Mouse (Mus musculus): ENCODE measurements around the gene Aasdh. TPM values are rescaled to one million over a fixed set of nuclear protein-coding genes. Genes with fewer than 3 reads are reported as not detected.
"Not testable (repeated sequence)": the region's sequence is repeated elsewhere in the genome, so short reads cannot be mapped to it uniquely, and the experiment has no call there.

Aasdh gene
- total RNA-seq, 2 experiments from 2014 or later: 14.4 to 15.4 TPM

DNA sequence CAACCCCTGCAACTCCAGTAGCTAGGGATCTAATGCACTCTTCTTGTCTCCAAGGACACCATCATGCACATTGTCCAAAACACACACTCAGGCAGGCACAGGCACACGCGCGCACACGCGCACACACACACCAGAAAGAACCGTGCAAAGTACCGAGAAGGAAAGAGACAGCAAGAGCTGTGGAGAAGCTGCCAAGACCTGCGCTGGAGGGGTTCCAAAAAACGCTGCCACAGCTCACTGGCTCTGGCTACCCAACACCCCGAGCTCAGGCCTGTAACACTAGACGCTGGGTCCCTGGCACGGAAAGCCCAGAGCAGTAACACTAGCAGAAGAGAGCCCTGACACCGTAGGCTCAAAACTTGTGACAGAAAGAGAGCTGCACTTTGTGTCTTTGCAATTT, 18.1 kb upstream of the Aasdh start:
- DNase-seq (ENCODE audit: low spot score): peak; percentile 30
- intact Hi-C loops (cut with DNase I): no loop called here

DNA sequence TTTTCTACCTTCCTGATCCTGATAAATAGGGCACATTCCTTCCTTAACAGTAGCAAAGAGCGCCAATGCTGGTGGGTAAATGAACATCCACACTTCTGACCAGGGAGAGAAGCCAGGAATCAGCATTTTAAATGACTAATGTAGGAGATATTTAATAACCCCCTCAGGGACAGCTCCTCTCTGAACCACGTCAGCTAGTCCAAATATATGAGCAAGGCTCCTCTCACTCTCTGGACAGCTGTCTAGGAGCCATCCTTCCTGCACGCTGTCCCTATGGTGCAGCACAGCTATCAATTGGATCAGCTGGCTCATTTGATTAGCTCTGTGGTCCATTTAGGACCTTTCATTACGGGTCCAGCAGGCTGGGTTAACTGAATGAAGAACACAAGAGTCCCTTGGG, 17.5 kb upstream of the Aasdh start:
- intact Hi-C loops (cut with DNase I): no loop called here
- DNase-seq (ENCODE audit: low spot score): no peak

DNA sequence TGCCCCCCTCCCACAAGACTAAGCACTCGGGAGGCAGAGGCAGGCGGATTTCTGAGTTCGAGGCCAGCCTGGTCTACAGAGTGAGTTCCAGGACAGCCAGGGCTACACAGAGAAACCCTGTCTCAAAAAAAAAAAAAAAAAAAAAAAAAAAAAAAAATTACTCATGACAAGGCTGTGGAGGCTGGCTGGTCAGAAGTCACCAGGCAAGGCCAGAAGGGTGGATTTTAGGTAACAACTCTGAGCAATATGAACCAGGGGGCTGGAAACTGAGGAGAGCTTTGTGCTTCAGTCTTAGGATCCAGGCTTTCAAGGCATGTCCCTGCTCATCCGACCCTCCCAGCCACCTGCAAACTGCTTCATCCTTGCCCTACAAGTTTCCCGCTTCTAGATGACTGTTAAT, 7.2 kb upstream of the Aasdh start:
- DNase-seq (ENCODE audit: low spot score); intact Hi-C loops (cut with DNase I): not testable (repeated sequence)

DNA sequence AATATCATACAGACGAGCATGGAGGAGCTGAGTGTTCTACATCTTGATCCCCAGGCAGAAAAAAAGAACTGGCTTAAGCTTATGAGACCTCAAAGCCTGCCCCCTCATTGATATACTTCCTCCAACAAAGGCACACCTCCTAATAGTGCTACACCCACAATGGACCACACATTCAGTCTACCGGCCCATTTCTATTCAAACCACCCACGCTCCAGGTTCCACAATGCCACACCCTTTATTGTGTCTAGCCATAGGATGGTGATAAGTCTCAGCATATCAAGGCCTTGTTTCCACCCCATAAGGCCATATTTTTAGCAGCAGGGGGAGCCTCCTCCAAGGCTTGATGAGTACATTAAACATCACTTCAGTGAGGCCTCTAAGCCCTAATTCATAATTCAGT, 5.5 kb upstream of the Aasdh start:
- intact Hi-C loops (cut with DNase I): no loop called here

DNA sequence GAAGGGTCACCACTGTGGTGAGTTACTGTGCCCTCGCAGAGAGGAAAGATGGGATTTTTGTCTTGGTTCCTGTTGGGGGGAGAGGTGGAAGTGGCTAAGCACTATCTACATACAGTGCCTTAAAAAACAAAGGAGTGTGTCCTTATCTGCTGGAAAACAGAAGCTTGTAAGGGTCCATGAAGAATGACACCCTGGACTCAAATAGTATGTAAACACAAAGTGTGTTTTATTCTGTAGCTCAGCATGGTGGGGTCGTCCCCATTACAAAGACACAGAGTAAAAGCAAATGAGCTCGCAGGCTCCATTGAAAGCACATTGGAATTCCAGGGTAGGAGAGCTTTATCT, 813 bp upstream of the Aasdh start:
- intact Hi-C loops (cut with DNase I): loop anchor here (5.0 kb wide), 1 partner anchor 66 kb away; the partner anchor contains the start of gene Srp72
- DNase-seq (ENCODE audit: low spot score): no peak

More for the DNA sequence above, 5.5 kb upstream of the Aasdh start:
- DNase-seq (ENCODE audit: low spot score): no peak

DNA sequence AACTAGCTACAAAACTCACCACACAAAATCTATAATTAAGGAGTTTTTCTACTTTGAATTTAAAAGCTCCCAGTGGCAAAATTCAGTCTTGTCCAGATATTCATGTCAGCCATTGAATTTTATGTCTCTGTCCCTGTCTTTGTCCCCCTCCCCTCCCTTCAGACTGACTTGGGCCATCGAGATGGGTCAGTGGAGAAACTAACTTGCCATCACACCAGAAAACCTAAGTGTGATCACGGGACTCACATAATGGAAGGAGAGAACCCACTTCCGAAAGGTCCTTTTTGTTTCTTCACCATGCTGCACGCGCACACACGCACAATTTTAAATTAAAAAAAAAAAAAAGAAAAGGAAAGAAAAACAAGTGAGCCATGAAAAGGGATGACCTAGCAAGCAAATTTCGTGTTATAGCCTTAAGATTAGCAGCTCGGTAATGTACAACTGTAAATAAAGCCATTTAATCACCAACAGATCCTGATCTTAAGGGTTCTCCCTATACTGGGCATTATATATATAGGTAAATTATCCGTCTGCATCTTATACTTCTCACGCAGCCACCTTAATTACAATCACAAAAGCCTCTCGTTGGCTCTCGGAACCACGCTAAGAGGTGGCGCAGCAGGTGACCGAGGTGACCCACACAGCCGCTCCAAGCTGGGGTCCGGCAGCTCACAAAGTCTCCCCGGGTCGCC, 455 bp downstream of the Aasdh start:
- intact Hi-C loops (cut with DNase I): loop anchor here (1.0 to 5.0 kb wide), 2 partner anchors 46 to 67 kb away; partner anchors contain the start of genes Paics, Ppat and Srp72
- DNase-seq (ENCODE audit: low spot score): no peak

DNA sequence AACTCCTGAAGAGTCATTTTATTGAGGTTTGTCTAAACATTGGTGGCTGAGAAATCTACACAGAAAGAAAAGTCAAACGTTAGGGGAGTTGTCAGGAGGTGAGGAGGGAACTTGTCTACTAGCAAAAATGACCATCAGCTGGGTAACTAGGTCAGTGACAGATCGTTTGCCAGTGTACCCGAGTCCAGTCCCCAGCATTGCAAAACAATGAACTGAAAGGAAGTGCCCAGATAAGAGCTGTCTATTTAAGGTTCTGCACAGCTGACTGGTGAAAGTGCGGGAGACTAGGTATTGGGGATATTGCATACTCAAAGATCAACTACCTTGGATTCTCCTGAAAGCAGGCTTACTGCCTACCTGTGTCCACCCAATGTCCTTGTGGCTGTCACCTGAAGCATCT, 3.2 kb downstream of the Aasdh start:
- no peak for DNase-seq (ENCODE audit: low spot score)
- intact Hi-C loops (cut with DNase I): no loop called here

DNA sequence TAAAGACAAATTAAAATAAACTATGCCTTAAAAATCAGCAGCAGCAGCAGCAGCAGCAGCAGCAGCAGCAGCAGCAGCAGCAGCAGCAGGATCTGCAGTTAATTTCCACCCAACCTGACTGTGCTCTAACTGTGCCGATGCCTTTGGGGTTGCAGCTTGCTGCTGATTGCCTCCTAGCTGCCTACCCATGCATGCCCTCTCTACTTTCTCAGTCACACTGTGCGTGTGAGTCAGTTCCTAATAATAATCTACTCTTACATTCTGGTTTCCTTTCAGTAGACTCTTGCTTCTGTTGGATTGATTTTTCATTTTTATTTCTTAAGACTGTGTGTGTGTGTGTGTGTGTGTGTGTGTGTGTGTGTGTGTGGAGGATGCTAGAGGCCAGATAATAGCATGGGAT, 12.2 kb downstream of the Aasdh start:
- no peak for DNase-seq (ENCODE audit: low spot score)
- intact Hi-C loops (cut with DNase I): no loop called here

DNA sequence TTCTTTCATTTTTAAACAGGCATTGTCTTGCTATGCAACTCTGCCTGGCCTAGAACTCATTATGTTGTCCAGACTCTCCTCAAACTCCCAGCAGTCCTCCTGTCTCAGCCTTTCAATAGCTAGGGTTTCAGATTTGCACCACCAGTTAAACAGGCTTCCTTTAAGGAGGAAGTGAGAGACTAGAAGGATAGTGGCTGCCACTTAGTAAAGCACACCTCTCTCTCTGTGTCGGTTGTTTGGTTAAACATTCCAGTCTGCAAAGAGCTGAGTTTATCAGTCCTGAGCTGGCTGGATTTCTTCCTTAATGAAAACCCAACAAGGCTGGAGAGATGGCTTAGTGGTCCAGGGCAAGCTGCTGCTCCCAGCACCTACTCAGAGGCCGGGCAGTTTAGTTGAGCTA, 12.7 kb downstream of the Aasdh start:
- intact Hi-C loops (cut with DNase I): no loop called here
- DNase-seq (ENCODE audit: low spot score): no peak

DNA sequence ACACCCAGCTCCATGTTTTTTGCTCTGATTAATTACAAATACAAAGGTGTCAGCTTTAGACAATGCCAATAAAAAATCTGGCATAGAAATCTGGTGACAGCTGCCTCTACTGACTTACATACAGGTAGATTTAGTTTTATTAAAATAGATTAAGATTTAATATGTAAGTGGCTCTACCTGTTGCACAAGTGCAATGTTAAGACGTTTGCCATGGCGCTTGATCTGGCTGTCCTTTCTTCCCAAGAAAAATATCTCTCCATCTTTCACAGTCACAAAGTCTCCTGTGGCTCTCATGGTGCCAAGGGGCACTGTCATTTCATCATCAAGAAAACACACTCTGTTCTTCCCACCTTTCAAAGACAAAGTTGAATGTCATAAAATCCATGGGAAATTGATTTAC, 18.3 kb downstream of the Aasdh start:
- no peak for DNase-seq (ENCODE audit: low spot score)
- intact Hi-C loops (cut with DNase I): no loop called here

DNA sequence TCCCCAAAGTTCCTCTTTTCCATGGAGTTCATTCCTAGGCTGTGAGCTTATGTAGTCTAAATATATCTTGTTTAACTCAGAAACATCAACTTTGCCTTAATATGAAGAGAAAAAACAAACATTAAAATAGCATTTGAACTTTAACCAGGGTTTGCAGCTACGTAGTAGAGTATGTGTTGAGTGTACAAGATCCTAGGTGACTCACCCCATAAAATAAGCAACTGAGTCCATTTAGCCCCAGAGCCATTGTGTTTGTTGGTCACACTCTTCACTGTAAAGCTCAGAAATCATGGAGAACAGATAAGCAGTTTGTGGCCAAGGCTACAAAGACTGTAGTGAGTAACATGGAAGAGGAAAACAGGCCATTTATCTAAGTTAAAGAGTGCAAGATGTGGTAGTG, 21.2 kb downstream of the Aasdh start:
- intact Hi-C loops (cut with DNase I): no loop called here

DNA sequence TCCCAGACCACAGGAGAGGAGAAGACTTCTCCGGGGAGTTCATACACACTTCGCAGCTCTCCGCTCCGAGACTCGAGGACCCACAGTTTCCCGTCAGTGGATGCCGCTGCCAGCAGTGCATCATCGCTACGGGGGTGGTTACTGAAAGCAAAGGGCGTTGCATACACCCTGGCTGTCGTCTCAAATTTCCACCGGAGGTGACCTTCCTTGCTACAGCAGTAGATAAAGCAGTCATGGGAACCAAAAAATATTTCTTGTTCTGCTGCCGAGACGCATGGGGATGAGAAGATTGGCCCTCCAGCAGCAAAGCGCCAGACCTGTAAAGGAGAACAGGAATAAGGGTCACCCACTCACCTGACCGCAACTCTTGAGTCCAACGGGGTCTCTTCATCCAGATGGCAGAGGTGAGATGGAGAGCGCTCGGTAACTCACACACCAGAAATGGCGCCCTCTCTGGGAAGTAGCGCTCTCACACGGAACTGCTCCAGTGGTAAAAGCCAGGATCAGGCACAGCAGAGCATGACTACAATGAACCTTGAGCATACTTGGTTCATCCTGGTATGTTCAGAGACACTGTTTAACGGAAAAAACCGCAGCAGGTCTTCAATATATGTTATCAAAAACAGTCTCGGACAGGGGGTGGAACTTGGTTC, 29.1 kb downstream of the Aasdh start:
- DNase-seq (ENCODE audit: low spot score): no peak
- intact Hi-C loops (cut with DNase I): no loop called here

More for the DNA sequence above, 21.2 kb downstream of the Aasdh start:
- DNase-seq (ENCODE audit: low spot score): no peak

DNA sequence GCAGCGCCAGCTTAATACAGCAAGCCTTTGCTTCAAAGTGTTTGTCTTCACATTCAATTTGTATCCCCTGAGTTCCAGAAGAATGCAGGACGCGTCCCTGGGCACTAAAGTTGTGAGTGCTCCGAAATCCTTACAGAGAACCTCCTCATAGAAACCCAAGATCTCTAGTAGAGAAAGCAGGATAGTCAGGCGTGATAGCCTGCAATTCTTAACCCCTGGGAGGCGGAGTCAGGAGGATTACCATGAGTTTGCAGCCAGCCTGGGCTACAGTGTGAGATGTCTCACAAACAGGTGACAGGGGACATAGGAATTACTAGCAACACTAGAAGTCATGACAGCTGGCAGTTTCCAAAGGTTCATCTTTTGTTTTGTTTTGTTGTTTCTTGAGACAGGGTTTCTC, 35.8 kb downstream of the Aasdh start:
- DNase-seq (ENCODE audit: low spot score): no peak
- intact Hi-C loops (cut with DNase I): no loop called here

DNA sequence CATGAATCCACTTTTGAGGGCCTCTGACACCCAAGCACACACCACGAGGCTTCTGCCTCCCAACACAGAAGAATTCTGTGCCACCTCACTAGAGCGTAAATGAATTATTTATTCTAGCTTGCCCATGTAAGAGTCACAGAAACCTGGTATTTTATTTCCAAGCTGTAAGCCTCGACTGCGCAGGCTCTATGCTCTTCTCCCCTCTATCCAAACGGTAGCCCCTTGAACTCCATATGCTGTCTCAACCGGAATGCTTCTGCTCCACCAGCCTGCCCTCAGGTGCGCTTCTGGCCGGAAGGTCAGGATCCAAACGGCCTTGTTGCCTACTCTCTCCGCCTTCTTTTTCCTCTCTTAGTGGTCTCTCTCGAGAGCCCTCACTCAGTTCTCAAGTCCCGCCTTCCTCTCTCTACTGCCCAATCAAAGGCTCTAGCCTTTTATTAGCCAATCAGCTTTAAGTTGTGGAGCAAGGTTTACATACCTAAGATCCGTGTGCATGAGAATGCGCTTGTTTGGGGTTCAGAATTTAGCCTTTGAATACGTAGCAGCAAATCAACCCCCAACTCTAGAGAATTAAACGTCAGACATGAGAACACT, 36.5 kb downstream of the Aasdh start:
- no peak for DNase-seq (ENCODE audit: low spot score)
- intact Hi-C loops (cut with DNase I): no loop called here

DNA sequence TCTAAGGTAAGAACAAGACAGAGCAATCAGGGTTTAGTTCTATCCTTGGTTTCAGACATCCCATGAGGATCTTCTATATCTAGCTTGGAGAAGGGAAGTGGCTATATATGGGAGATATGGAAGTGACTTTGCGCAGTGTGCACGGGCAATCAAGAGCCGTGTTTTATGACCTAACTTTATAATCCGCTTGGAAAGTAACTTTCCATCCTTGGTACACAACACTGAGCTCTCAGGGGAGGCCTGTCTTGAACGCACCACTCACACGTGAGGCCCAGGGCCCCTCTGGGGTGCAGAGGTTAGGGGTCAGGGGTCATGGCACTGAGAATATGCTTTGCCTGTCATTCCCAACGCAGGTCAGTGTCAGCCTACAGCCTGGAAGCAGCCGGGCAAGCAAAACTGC, 38.5 kb downstream of the Aasdh start:
- intact Hi-C loops (cut with DNase I): no loop called here
- DNase-seq (ENCODE audit: low spot score): no peak

DNA sequence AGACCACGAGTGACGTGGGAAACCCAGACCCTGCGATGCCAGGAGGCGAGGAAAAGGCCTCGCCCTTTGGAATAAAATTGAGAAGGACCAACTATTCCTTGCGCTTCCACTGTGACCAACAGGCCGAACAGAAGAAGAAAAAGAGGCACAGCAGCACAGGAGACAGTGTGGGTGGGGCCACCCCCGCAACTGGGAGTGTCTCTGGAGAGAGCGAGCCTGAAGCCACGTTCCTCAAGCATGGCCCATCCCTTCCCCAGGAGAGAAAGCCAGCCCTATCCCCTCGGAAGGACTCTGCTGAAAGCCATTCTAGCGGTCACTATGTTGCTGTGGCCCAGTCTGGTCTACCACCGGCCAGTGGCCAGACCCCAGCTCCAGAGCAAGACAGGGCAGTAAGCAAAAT, 46.9 kb downstream of the Aasdh start:
- no peak for DNase-seq (ENCODE audit: low spot score)
- intact Hi-C loops (cut with DNase I): no loop called here

DNA sequence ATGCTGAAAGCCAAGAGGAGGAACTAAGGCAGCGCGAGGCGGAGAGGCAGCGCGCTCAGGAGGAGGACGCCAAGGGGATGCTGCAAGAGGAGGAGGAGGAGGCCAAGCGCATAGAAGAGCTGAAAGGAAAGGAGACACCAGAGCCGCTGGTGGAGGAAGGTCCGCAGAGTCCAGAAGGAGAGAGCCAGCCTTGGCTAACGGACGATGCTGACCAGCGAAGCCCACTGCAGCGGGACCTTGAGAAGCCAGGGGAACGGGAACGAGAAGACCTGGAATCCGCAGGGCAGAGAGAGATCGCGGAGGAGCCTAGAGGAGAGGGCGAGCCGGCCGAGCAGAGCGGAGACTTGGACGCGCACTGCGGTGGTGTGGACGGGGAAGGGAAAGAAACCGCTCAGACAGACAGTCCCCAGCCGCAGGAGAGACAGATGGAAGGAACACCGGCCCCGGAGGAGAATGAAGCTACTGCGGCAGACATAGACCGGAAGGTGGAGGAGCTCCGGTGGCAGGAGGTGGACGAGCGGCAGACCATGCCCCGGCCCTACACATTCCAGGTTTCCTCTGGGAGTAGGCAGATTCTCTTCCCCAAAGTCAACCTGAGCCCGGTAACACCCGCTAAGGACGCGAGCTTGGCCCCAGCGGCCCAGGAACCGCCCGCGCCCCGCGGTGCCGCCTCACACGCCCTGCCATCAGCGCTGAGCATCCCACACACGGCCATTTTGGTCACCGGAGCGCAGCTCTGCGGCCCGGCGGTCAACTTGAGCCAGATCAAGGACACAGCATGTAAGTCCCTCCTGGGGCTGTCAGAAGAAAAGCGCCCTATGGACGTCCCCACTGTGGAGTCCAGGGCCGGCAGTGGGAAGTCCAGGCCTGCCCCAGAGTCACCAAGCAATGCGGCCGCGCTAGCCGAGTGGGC, 48.0 kb downstream of the Aasdh start:
- intact Hi-C loops (cut with DNase I): no loop called here
- DNase-seq (ENCODE audit: low spot score): no peak

DNA sequence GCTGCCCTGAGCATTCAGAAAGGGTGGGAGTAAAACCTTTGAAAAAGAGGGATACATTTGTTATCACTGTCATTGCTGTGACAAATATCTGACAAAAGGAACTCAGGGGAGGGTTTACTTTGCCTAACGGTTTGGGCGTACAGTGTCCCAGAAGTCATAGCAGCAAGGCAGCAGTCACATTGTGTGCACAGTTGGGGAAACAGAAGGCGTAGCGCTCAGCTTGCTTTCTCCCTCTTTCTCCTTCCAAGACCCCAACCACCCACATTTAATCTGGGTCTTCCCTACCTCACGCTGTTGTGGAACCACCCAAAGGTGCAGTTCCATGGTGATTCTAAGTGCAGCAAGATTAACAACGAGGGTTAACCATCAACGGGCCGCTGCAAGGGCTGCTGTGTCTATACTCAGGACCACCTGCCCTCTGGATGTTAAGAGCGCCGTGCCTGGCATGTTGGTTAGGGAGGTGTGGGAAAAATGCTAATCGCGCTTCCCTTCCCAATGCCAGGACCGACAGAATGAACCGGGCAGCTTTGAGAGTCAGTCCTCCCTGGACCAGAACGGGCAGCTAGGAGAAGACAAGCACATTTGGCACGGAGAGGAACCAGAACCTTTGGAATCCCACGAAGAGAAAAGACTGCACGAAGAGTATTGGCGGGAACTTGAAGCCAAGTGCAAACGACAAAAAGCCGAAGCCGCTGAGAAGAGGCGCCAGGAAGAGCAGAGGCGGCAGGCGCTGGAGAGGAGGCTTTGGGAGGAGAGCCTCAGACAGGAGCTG, 49.3 kb downstream of the Aasdh start:
- no peak for DNase-seq (ENCODE audit: low spot score)
- intact Hi-C loops (cut with DNase I): no loop called here

DNA sequence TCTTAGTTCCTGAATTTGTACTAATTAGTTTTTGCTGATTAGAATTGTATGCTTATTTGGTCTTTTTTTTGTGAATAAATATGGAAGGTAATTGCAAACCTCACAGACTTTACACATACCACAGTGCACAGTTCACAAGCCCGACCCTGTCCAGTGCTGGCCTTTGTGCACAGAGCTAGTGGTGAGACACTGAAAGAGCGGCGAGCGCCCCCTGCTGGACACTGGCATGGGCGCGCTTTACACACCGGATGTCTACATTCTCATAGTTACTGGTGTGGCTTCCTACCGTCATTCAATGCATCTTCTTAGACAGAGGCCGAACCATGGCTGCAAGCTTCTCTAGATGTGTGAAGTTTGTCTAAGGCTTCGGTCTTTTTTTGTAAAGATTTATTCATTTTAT, 51.8 kb downstream of the Aasdh start:
- intact Hi-C loops (cut with DNase I): no loop called here
- no peak for DNase-seq (ENCODE audit: low spot score)

DNA sequence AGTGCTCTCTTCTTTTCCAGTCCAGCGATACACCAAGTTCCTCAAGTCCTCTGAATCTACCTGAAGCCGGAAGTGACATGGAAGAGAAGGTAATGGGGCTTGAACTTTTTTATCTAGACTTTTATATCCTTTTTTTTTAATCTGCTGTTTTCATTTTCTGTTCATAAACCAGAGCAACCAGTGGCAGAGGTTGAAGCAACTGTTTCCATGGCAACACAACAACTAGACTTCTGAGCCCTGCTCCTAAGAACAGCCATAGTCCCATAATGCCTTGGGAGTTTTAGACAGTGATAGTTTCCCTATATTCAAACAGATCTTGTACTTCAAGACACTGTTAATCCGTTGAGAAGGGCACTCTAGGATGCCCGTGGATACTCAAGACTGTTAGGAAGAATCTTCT, 54.0 kb downstream of the Aasdh start:
- intact Hi-C loops (cut with DNase I): no loop called here
- DNase-seq (ENCODE audit: low spot score): no peak
